Comparison of ENCODE assay signal across 8 mouse cellular contexts in the genomic region with DNA sequence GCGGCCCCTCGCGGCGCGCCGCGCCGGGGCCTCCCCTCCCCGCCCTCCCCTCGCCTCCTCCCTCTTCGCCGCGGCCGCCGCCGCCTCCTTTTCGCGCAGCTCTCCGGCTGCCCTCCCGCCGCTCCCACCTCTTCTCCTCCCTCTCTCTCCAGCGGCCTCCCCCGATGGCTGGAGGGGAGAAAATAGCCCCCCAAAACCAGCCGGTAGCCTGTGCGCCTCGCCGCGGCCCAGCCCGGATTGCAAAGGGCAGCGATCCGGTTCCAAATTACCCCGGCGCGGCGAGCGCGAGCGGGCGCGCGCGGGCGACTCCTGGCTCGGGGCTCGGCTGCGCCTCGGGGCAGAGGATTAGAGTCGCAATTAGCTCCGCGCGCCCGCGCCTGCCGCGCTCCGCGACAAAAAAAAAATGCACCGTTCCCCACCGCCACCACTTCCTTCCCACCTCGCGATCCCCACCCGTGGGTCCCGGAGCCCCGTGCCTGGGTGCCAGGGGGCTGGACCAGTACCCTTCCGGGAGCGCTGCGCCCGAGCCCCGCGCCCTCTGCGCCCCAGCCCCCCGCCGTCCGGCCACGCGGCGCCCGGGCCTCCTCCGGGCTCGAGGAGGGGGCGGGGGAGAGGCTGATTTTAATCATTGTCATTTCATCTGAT. TPM values are rescaled to one million over a fixed set of nuclear protein-coding genes. Genes with fewer than 3 reads are reported as not detected.
A peak's percentile ranks its signal among the peaks of the same experiment; 100 is the strongest.
DNase-seq lines count a peak whose midpoint lies in the region; ATAC-seq lines count a peak whose summit lies in the region.

No protein-coding gene starts in this region.

- DNase-seq in adrenal gland, adult (ENCODE audit: inconsistent age in 2 of 2, low spot score in 1 of 2) = peak; percentile 39 to 85
- DNase-seq in adrenal gland, adult 8-10 months = no peak
- peak; percentile 65 for DNase-seq in brain, adult 2 months (ENCODE audit: low read depth, low spot score)
- DNase-seq in hindbrain, embryonic 11.5 days (ENCODE audit: low spot score) = peak; percentile 86
- DNase-seq in left cerebral cortex, postnatal 36 days (ENCODE audit: low spot score in 2 of 2) = peak; percentile 55 to 64

- H3K4me3 ChIP-seq in forebrain, embryonic 16.5 days (replicated peaks; ENCODE audit: low read length) = peak overlapping the region; percentile 84
- H3K4me3 ChIP-seq in hindbrain, embryonic 11.5 days (ENCODE audit: low read depth, low read length) = peak overlapping the region; percentile 91
- H3K4me3 ChIP-seq in midbrain, embryonic 13.5 days (replicated peaks) = peak overlapping the region; percentile 78
- peak overlapping the region; percentile 80 for H3K4me3 ChIP-seq in stomach, embryonic 16.5 days (replicated peaks; ENCODE audit: low read length)

- no peaks in the 10 kb centered on the region for H3K27me3 ChIP-seq in forebrain, embryonic 16.5 days (replicated peaks; ENCODE audit: control insufficient read depth, insufficient read depth, low read length)
- no peaks in the 10 kb centered on the region; the same call in 1 of the 2 replicates for H3K27me3 ChIP-seq in hindbrain, embryonic 11.5 days (ENCODE audit: control insufficient read depth, insufficient read depth, low read length)
- H3K27me3 ChIP-seq in midbrain, embryonic 13.5 days = no peaks in the 10 kb centered on the region
- no peaks in the 10 kb centered on the region for H3K27me3 ChIP-seq in stomach, embryonic 16.5 days (ENCODE audit: control insufficient read depth, insufficient read depth, low read length)

- peak; percentile 32 for ATAC-seq in forebrain, embryonic 16.5 days
- ATAC-seq in hindbrain, embryonic 11.5 days (ENCODE audit: low FRiP score) = peak; percentile 66
- peak; percentile 59 for ATAC-seq in midbrain, embryonic 13.5 days
- peak; percentile 38; the same call in 1 of the 2 replicates for ATAC-seq in stomach, embryonic 16.5 days (ENCODE audit: insufficient read depth, low FRiP score)

- peak overlapping the region; percentile 94 for H3K4me2 ChIP-seq in forebrain, embryonic 16.5 days (ENCODE audit: low read length)
- peak overlapping the region; percentile 74 for H3K4me2 ChIP-seq in hindbrain, embryonic 11.5 days (replicated peaks; ENCODE audit: low read depth, low read length)
- peak overlapping the region; percentile 68 for H3K4me2 ChIP-seq in midbrain, embryonic 13.5 days (replicated peaks)
- H3K4me2 ChIP-seq in stomach, embryonic 16.5 days (ENCODE audit: low read depth, low read length) = peak overlapping the region; percentile 78

- H3K36me3 ChIP-seq in forebrain, embryonic 16.5 days (ENCODE audit: control insufficient read depth, insufficient read depth) = no peaks in the 10 kb centered on the region
- 0 out of 2 replicates have a peak, but pooled peaks cover 1% of the 10 kb centered on the region for H3K36me3 ChIP-seq in hindbrain, embryonic 11.5 days (ENCODE audit: control insufficient read depth, insufficient read depth, low read length)
- peaks cover 5% of the 10 kb centered on the region for H3K36me3 ChIP-seq in midbrain, embryonic 13.5 days
- no peaks in the 10 kb centered on the region for H3K36me3 ChIP-seq in stomach, embryonic 16.5 days (ENCODE audit: control insufficient read depth, insufficient read depth, low read length)

- no peaks in the 10 kb centered on the region for H3K9me3 ChIP-seq in forebrain, embryonic 16.5 days (ENCODE audit: control insufficient read depth, low read length)
- no peaks in the 10 kb centered on the region for H3K9me3 ChIP-seq in hindbrain, embryonic 11.5 days (ENCODE audit: control insufficient read depth, low read length)
- H3K9me3 ChIP-seq in midbrain, embryonic 13.5 days = no peaks in the 10 kb centered on the region
- H3K9me3 ChIP-seq in stomach, embryonic 16.5 days (replicated peaks; ENCODE audit: control insufficient read depth, low read length) = no peaks in the 10 kb centered on the region

- intact Hi-C loops in left cerebral cortex, postnatal 36 days (cut with DNase I) = loop anchor here (2.0 to 5.0 kb wide), 3 partner anchors 24 to 157 kb away; no protein-coding TSS in a partner anchor

- peak overlapping the region; percentile 99 for H3K27ac ChIP-seq in forebrain, embryonic 16.5 days (ENCODE audit: low read length)
- peak overlapping the region; percentile 99 for H3K27ac ChIP-seq in hindbrain, embryonic 11.5 days (ENCODE audit: low read depth, low read length)
- peak overlapping the region; percentile 100 for H3K27ac ChIP-seq in midbrain, embryonic 13.5 days
- peak overlapping the region; percentile 99 for H3K27ac ChIP-seq in stomach, embryonic 16.5 days (ENCODE audit: low read length)

- H3K9ac ChIP-seq in forebrain, embryonic 16.5 days (replicated peaks; ENCODE audit: low read depth, low read length) = peak overlapping the region; percentile 98
- H3K9ac ChIP-seq in hindbrain, embryonic 11.5 days (ENCODE audit: low read depth, low read length) = peak overlapping the region; percentile 97
- peak overlapping the region; percentile 95 for H3K9ac ChIP-seq in midbrain, embryonic 13.5 days (replicated peaks)
- H3K9ac ChIP-seq in stomach, embryonic 16.5 days (ENCODE audit: low read length) = peak overlapping the region; percentile 94

- H3K4me1 ChIP-seq in forebrain, embryonic 16.5 days (replicated peaks; ENCODE audit: control insufficient read depth, insufficient read depth, low read length) = peaks cover 26% of the 10 kb centered on the region
- peaks cover 6% of the 10 kb centered on the region; the same call in 1 of the 2 replicates for H3K4me1 ChIP-seq in hindbrain, embryonic 11.5 days (replicated peaks; ENCODE audit: control insufficient read depth, insufficient read depth, low read length)
- H3K4me1 ChIP-seq in midbrain, embryonic 13.5 days (replicated peaks) = peaks cover 40% of the 10 kb centered on the region
- H3K4me1 ChIP-seq in stomach, embryonic 16.5 days (ENCODE audit: control insufficient read depth, insufficient read depth, low read length) = peaks cover 10% of the 10 kb centered on the region; the same call in 1 of the 2 replicates

- under 1% methylated on average over 65 of the region's 81 CpGs for whole genome bisulfite sequencing in forebrain, embryonic 16.5 days
- WGBS in hindbrain, embryonic 11.5 days = 0% methylated on average over 58 of the region's 81 CpGs
- WGBS in midbrain, embryonic 13.5 days = under 1% methylated on average over 54 of the region's 81 CpGs
- under 1% methylated on average over 59 of the region's 81 CpGs for WGBS in stomach, embryonic 16.5 days

RNA-seq across cellular contexts. Expression of gene Kctd15, which starts 2.0 kb away (rescaled TPM):
- 1 to 10 TPM; 4.1 to 7.1 (median 6.1) TPM for total RNA-seq in adrenal gland, adult 8-10 months (2022)
- 25.2 and 28.1 TPM in 2 replicates for polyA plus RNA-seq in forebrain, embryonic 16.5 days (2015; fragmentation: Nextera tagmentation; extraction: Ambion mirVana)
- polyA plus RNA-seq in hindbrain, embryonic 11.5 days (2014; fragmentation: Nextera tagmentation; extraction: Ambion mirVana) = 12.2 and 17.0 TPM in 2 replicates
- total RNA-seq in left cerebral cortex, postnatal 36 days (2021) = 10 to 100 TPM; 11.7 to 14.0 TPM
- 35.2 and 42.8 TPM in 2 replicates for polyA plus RNA-seq in midbrain, embryonic 13.5 days (2015; fragmentation: Nextera tagmentation; extraction: Ambion mirVana)
- 18.5 and 26.0 TPM in 2 replicates for polyA plus RNA-seq in stomach, embryonic 16.5 days (2015; fragmentation: Nextera tagmentation; extraction: Ambion mirVana)
